Mouse (Mus musculus): ENCODE measurements at regions not wholly inside any gene's neighbourhood (a gene's known extent, or its start where the extent isn't known, plus 50 kb on each side); places are given as distances from the start of the nearest gene placed in this dataset.

GRCm38 (mm10) chr10:17527151-17527737, 195.8 kb upstream of the Cited2 start:
- Histone ChIP-seq H3K27me3 (ENCODE audit: insufficient read depth, low read length) (no peaks in the 10 kb centered on the region), H3K4me2 (ENCODE audit: low read depth, low read length) (no peak overlapping the region), H3K9ac (replicated peaks) (no peak overlapping the region), H3K4me1 (ENCODE audit: insufficient read depth) (peaks cover 6% of the 10 kb centered on the region; the same call in 1 of the 2 replicates), H3K4me3 (ENCODE audit: low read depth, low read length) (no peak overlapping the region), H3K36me3 (replicated peaks; ENCODE audit: insufficient read depth, low read length) (no peaks in the 10 kb centered on the region), H3K27ac (ENCODE audit: low read depth) (no peak overlapping the region), H3K9me3 (ENCODE audit: low read length) (no peaks in the 10 kb centered on the region)
- TF ChIP-seq CTCF (IDR thresholded peaks at IDR 0.05; ENCODE audit: low read depth) (no peak), EP300 (IDR thresholded peaks at IDR 0.05; ENCODE audit: low read depth) (no peak)
- ATAC-seq, result no peak
- 73% methylated on average over 4 of the region's 4 CpGs for WGBS (ENCODE audit: insufficient replicate concordance)
- no peak for DNase-seq

DNA sequence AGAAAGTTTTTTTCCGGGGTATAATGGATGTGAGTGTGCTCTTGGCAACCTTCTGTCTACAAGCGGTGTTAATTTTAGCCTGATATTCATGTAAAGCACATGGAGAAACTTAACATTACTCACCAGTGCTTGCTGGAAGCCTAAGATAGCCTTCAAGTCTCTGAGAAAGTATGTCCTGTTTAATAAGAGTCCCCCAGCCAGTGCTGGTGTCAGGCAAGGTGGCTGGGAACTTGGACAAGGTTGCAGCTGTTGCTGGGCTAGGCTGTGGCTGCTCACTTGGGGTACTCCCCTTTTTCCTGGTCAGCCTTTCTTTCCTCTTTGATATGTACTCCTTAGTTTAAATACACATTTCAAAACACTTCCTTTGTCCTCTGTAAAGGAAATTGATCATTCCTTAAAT, 194.9 kb upstream of the Cited2 start:
- TF ChIP-seq EP300 (IDR thresholded peaks at IDR 0.05; ENCODE audit: low read depth) (no peak), CTCF (IDR thresholded peaks at IDR 0.05; ENCODE audit: low read depth) (no peak)
- Histone ChIP-seq H3K9ac (replicated peaks) (no peak overlapping the region), H3K4me3 (ENCODE audit: low read depth, low read length) (no peak overlapping the region), H3K4me1 (ENCODE audit: insufficient read depth) (peaks cover under 1% of the 10 kb centered on the region; the same call in 1 of the 2 replicates), H3K27ac (ENCODE audit: low read depth) (no peak overlapping the region), H3K4me2 (ENCODE audit: low read depth, low read length) (no peak overlapping the region), H3K36me3 (replicated peaks; ENCODE audit: insufficient read depth, low read length) (no peaks in the 10 kb centered on the region), H3K9me3 (ENCODE audit: low read length) (no peaks in the 10 kb centered on the region), H3K27me3 (ENCODE audit: insufficient read depth, low read length) (no peaks in the 10 kb centered on the region)
- ATAC-seq (no peak), DNase-seq (no peak)
- 55% methylated on average over 2 of the region's 2 CpGs for WGBS (ENCODE audit: insufficient replicate concordance)

- H3K9me3 ChIP-seq (ENCODE audit: low read length), result no peaks in the 10 kb centered on the region
- H3K9ac ChIP-seq (replicated peaks), result no peak overlapping the region
- no peaks in the 10 kb centered on the region for H3K36me3 ChIP-seq (replicated peaks; ENCODE audit: insufficient read depth, low read length)
- DNase-seq (no peak), ATAC-seq (no peak)
- no peak overlapping the region for H3K4me2 ChIP-seq (ENCODE audit: low read depth, low read length)
- H3K27ac ChIP-seq (ENCODE audit: low read depth), result no peak overlapping the region
- no peaks in the 10 kb centered on the region for H3K4me1 ChIP-seq (ENCODE audit: insufficient read depth)
- H3K27me3 ChIP-seq (ENCODE audit: insufficient read depth, low read length), result no peaks in the 10 kb centered on the region
- TF ChIP-seq EP300 (IDR thresholded peaks at IDR 0.05; ENCODE audit: low read depth) (no peak), CTCF (IDR thresholded peaks at IDR 0.05; ENCODE audit: low read depth) (no peak)
- WGBS (ENCODE audit: insufficient replicate concordance), result 72% methylated on average over 6 of the region's 6 CpGs
- no peak overlapping the region for H3K4me3 ChIP-seq (ENCODE audit: low read depth, low read length)
These were observed 194.2 kb upstream of the Cited2 start for GRCm38 (mm10) chr10:17528846-17529245.

GRCm38 (mm10) chr10:17529851-17530509, 193.0 kb upstream of the Cited2 start:
- no peak for TF ChIP-seq EP300 (IDR thresholded peaks at IDR 0.05; ENCODE audit: low read depth)
- no peak for TF ChIP-seq CTCF (IDR thresholded peaks at IDR 0.05; ENCODE audit: low read depth)
- no peak for ATAC-seq

GRCm38 (mm10) chr10:17531021-17531420, 192.0 kb upstream of the Cited2 start:
- no peaks in the 10 kb centered on the region for H3K27me3 ChIP-seq (ENCODE audit: insufficient read depth, low read length)
- ATAC-seq (no peak), DNase-seq (no peak)
- no peaks in the 10 kb centered on the region for H3K9me3 ChIP-seq (ENCODE audit: low read length)
- WGBS (ENCODE audit: insufficient replicate concordance), result 68% methylated on average over 3 of the region's 3 CpGs
- no peak overlapping the region for H3K9ac ChIP-seq (replicated peaks)
- no peak overlapping the region for H3K27ac ChIP-seq (ENCODE audit: low read depth)
- no peaks in the 10 kb centered on the region for H3K36me3 ChIP-seq (replicated peaks; ENCODE audit: insufficient read depth, low read length)
- TF ChIP-seq EP300 (IDR thresholded peaks at IDR 0.05; ENCODE audit: low read depth), result no peak
- TF ChIP-seq CTCF (IDR thresholded peaks at IDR 0.05; ENCODE audit: low read depth), result no peak
- H3K4me1 ChIP-seq (ENCODE audit: insufficient read depth), result no peaks in the 10 kb centered on the region
- H3K4me3 ChIP-seq (ENCODE audit: low read depth, low read length), result no peak overlapping the region
- no peak overlapping the region for H3K4me2 ChIP-seq (ENCODE audit: low read depth, low read length)

More at GRCm38 (mm10) chr10:17529851-17530509, 193.0 kb upstream of the Cited2 start:
- Histone ChIP-seq H3K27ac (ENCODE audit: low read depth) (no peak overlapping the region), H3K9ac (replicated peaks) (no peak overlapping the region), H3K4me1 (ENCODE audit: insufficient read depth) (no peaks in the 10 kb centered on the region), H3K9me3 (ENCODE audit: low read length) (no peaks in the 10 kb centered on the region), H3K4me2 (ENCODE audit: low read depth, low read length) (no peak overlapping the region), H3K36me3 (replicated peaks; ENCODE audit: insufficient read depth, low read length) (no peaks in the 10 kb centered on the region), H3K4me3 (ENCODE audit: low read depth, low read length) (no peak overlapping the region), H3K27me3 (ENCODE audit: insufficient read depth, low read length) (no peaks in the 10 kb centered on the region)
- WGBS (ENCODE audit: insufficient replicate concordance), result 79% methylated on average over 4 of the region's 4 CpGs
- DNase-seq, result no peak

DNA sequence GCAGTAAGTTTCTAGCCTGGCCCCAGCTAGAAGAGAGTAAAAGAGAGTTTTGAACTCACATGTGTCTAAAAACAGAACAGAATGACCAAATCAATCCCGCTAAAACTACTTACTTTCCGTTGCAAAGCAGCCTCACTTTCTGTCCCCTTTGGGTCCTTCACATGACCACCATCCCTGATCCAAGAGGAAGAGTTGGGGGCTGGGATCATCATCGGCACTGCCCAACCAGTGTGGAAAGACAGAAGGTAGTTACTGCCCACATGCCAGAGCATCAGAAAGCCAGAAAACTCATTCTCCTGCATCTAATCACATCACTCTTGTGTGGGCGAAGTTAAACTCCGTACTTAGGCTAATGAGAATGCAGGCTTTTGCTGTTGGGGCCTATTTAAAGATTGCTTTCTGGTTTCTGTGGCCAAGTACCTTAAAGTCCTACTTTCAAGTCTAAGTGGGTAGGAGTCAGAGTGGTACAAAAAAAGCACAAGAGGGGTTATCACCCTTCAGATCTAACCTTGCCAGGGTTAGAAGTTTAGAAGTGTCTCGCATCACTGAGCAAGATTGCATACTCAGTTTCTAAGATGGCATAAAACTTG, 184.0 kb upstream of the Cited2 start:
- Histone ChIP-seq H3K9me3 (ENCODE audit: low read length) (no peaks in the 10 kb centered on the region), H3K4me1 (ENCODE audit: insufficient read depth) (0 out of 2 replicates have a peak, but pooled peaks cover 6% of the 10 kb centered on the region), H3K27ac (ENCODE audit: low read depth) (no peak overlapping the region), H3K4me2 (ENCODE audit: low read depth, low read length) (no peak overlapping the region), H3K36me3 (replicated peaks; ENCODE audit: insufficient read depth, low read length) (no peaks in the 10 kb centered on the region), H3K4me3 (ENCODE audit: low read depth, low read length) (no peak overlapping the region), H3K27me3 (ENCODE audit: insufficient read depth, low read length) (no peaks in the 10 kb centered on the region), H3K9ac (replicated peaks) (no peak overlapping the region)
- 89% methylated on average over 6 of the region's 6 CpGs for WGBS (ENCODE audit: insufficient replicate concordance)
- TF ChIP-seq EP300 (IDR thresholded peaks at IDR 0.05; ENCODE audit: low read depth) (no peak), CTCF (IDR thresholded peaks at IDR 0.05; ENCODE audit: low read depth) (no peak)
- ATAC-seq, result no peak
- DNase-seq, result no peak

All from liver, postnatal 0 days (tissue).